Mouse (Mus musculus): ENCODE data around the gene Tspoap1. TPM values are rescaled to one million over a fixed set of nuclear protein-coding genes. Genes with fewer than 3 reads are reported as not detected.

Tspoap1 gene
- total and polyA plus RNA-seq, 3 experiments: 12.3 to 36.9 (median 12.8) TPM

GRCm38 (mm10) chr11:87816707-87817442 is 56.5 kb downstream of the Tspoap1 start:
- Histone ChIP-seq H3K79me2 (replicated peaks; ENCODE audit: control insufficient read depth, extremely low read depth, insufficient read depth, poor library complexity, severe bottlenecking) (no peaks in the 10 kb centered on the region), H3K9me3 (replicated peaks; ENCODE audit: low read length) (no peaks in the 10 kb centered on the region), H3K27me3 (replicated peaks) (peaks cover 6% of the 10 kb centered on the region), H3K36me3 (replicated peaks in 1 of 2; ENCODE audit: control insufficient read depth in 1 of 2, insufficient read depth in 1 of 2, low read length in 1 of 2) (no peaks in the 10 kb centered on the region), H3K27ac (ENCODE audit: insufficient read depth, low read depth) (no peak overlapping the region), H3K4me2 (ENCODE audit: insufficient read depth, low read depth, poor library complexity, severe bottlenecking) (peak overlapping the region; percentile 52), H3K4me3 (replicated peaks in 1 of 3; ENCODE audit: low read depth in 2 of 3, low read length in 2 of 3, poor library complexity in 1 of 3) (peak overlapping the region in 1 of 3 experiments; percentile 34), H3K4me1 (ENCODE audit: control insufficient read depth in 1 of 2, insufficient read depth in 2 of 2) (peaks cover 0 to 4% of the 10 kb centered on the region in 2 experiments; a peak in 1 of 4 replicates), H3K9ac (ENCODE audit: insufficient read depth, low read depth) (peak overlapping the region; percentile 11; the same call in 1 of the 2 replicates)
- no peak for DNase-seq (ENCODE audit: extremely low read depth)
- in situ Hi-C loops (cut with MboI; ENCODE audit: low pct_ligation_motif_present, low pct_unique_long_range_greater_than_20kb, low sequenced_read_pairs) (no loop called here), dilution Hi-C loops (cut with MboI; ENCODE audit: extremely low pct_ligation_motif_present, extremely low pct_unique_long_range_greater_than_20kb, low sequenced_read_pairs) (no loop called here)
- TF ChIP-seq MAZ (IDR thresholded peaks at IDR 0.05; ENCODE audit: low read depth, low read length) (no peak), SMC3 (IDR thresholded peaks at IDR 0.05; ENCODE audit: low read depth, low read length) (peak; percentile 67), MXI1 (IDR thresholded peaks at IDR 0.05; ENCODE audit: low read depth, low read length) (no peak), NELFE (IDR thresholded peaks at IDR 0.05; ENCODE audit: low read depth, low read length) (0 out of 2 replicates have a peak, but pooled peaks have one; percentile 15), CTCF (conservative IDR thresholded peaks at IDR 0.05 in 1 of 2, IDR thresholded peaks at IDR 0.05 in 1 of 2; ENCODE audit: low read depth in 2 of 2, low read length in 2 of 2) (peak in 1 of 2 experiments; percentile 89; a peak in 3 of 4 replicates), RAD21 (IDR thresholded peaks at IDR 0.05; ENCODE audit: low read depth, low read length) (peak; percentile 82)

GRCm38 (mm10) chr11:87817443-87817773 is 57.1 kb downstream of the Tspoap1 start:
- Histone ChIP-seq H3K4me3 (replicated peaks in 1 of 3; ENCODE audit: low read depth in 2 of 3, low read length in 2 of 3, poor library complexity in 1 of 3) (peak overlapping the region in 1 of 3 experiments; percentile 34), H3K27ac (ENCODE audit: insufficient read depth, low read depth) (no peak overlapping the region), H3K4me2 (ENCODE audit: insufficient read depth, low read depth, poor library complexity, severe bottlenecking) (peak overlapping the region; percentile 52), H3K79me2 (replicated peaks; ENCODE audit: control insufficient read depth, extremely low read depth, insufficient read depth, poor library complexity, severe bottlenecking) (no peaks in the 10 kb centered on the region), H3K9me3 (replicated peaks; ENCODE audit: low read length) (no peaks in the 10 kb centered on the region), H3K4me1 (ENCODE audit: control insufficient read depth in 1 of 2, insufficient read depth in 2 of 2) (peaks cover 0 to 4% of the 10 kb centered on the region in 2 experiments; a peak in 1 of 4 replicates), H3K9ac (ENCODE audit: insufficient read depth, low read depth) (peak overlapping the region; percentile 11; the same call in 1 of the 2 replicates), H3K27me3 (replicated peaks) (peaks cover 12% of the 10 kb centered on the region), H3K36me3 (replicated peaks in 1 of 2; ENCODE audit: control insufficient read depth in 1 of 2, insufficient read depth in 1 of 2, low read length in 1 of 2) (no peaks in the 10 kb centered on the region)
- dilution Hi-C loops (cut with MboI; ENCODE audit: extremely low pct_ligation_motif_present, extremely low pct_unique_long_range_greater_than_20kb, low sequenced_read_pairs) (no loop called here), in situ Hi-C loops (cut with MboI; ENCODE audit: low pct_ligation_motif_present, low pct_unique_long_range_greater_than_20kb, low sequenced_read_pairs) (no loop called here)
- TF ChIP-seq GABPA (IDR thresholded peaks at IDR 0.05; ENCODE audit: insufficient replicate concordance, low read depth, low read length): no peak
- no peak for TF ChIP-seq EP300 (IDR thresholded peaks at IDR 0.05; ENCODE audit: low read length)
- no peak for TF ChIP-seq BHLHE40 (IDR thresholded peaks at IDR 0.05; ENCODE audit: low read depth, low read length)
- no peak for TF ChIP-seq HCFC1 (IDR thresholded peaks at IDR 0.05; ENCODE audit: low read depth, low read length)
- TF ChIP-seq SMC3 (IDR thresholded peaks at IDR 0.05; ENCODE audit: low read depth, low read length): no peak
- TF ChIP-seq UBTF (IDR thresholded peaks at IDR 0.05; ENCODE audit: low read depth, low read length): no peak
- TF ChIP-seq IRF4 (IDR thresholded peaks at IDR 0.05; ENCODE audit: low read depth, low read length): no peak
- TF ChIP-seq MAZ (IDR thresholded peaks at IDR 0.05; ENCODE audit: low read depth, low read length): no peak
- no peak for TF ChIP-seq NELFE (IDR thresholded peaks at IDR 0.05; ENCODE audit: low read depth, low read length)
- TF ChIP-seq JUN (IDR thresholded peaks at IDR 0.05; ENCODE audit: insufficient read depth, low read depth, low read length): no peak
- no peak for TF ChIP-seq USF1 (IDR thresholded peaks at IDR 0.05; ENCODE audit: low read depth, low read length)
- no peak for TF ChIP-seq MAFK (IDR thresholded peaks at IDR 0.05; ENCODE audit: insufficient replicate concordance, low read length)
- no peak for DNase-seq (ENCODE audit: extremely low read depth)

Data from CH12.LX (cell line).